Mouse (Mus musculus): ENCODE data around the gene Ckap4. TPM values are rescaled to one million over a fixed set of nuclear protein-coding genes. Genes with fewer than 3 reads are reported as not detected.

The Ckap4 gene
- 1 to 10 TPM in 1 of 2 experiments, under 1 TPM in 1; 0.82 to 2.7 TPM for polyA plus RNA-seq (2017; shearing (Covaris generic))

GRCm38 (mm10) chr10:84533912-84534671 is at the start of gene Ckap4:
Gene Ckap4 (minus strand): TSS chr10:84534062.

GRCm38 (mm10) chr10:84576395-84577070 is 42.7 kb upstream of the Ckap4 start, which contains the start of gene Tcp11l2:
Gene Tcp11l2 (plus strand): TSS chr10:84576626.

Other genes starting within 250 kb of the Ckap4 start
- gene Nuak1, start 93.5 kb downstream of the Ckap4 start, polyA plus RNA-seq (2017; shearing (Covaris generic)), result under 1 TPM in 1 of 2 experiments, not detected in 1; 0.86 TPM
- gene Tcp11l2, start 42.6 kb upstream of the Ckap4 start, polyA plus RNA-seq (2017; shearing (Covaris generic)), result 100 to 1,000 TPM; 145 to 176 TPM
- gene Polr3b, start 88.2 kb upstream of the Ckap4 start, polyA plus RNA-seq (2017; shearing (Covaris generic)), result 10 to 100 TPM; 21.7 to 33.8 TPM
- under 1 TPM; 0.06 to 0.77 TPM for gene Rfx4, start 222.0 kb upstream of the Ckap4 start, polyA plus RNA-seq (2017; shearing (Covaris generic))

Measured in inflammation-experienced regulatory T-cells (primary cell).